Mouse (Mus musculus): ENCODE measurements at regions not wholly inside any gene's neighbourhood (a gene's known extent, or its start where the extent isn't known, plus 50 kb on each side); places are given as distances from the start of the nearest gene placed in this dataset.

DNA sequence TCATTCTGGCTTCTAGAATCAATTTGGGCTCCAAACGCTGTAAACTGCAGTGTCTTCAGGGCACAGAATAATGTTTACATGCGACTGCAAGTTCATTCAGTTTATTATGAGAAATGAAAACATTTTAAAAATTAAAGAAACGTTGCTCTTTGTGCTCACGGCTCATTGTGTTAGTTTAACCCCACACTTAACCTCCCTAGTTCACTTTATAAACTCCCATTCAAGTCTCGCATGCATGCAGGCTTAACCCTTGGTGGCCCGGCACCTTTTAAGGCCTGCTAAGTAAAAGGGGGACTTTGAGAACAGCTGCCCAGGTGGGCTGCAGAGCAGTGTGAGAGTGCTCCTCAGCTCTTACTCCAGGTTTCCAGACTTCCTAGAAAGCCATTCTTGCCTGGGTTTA is 218.3 kb upstream of the Mgmt start:
- TF ChIP-seq ZKSCAN1 (IDR thresholded peaks at IDR 0.05; ENCODE audit: low read depth, low read length): no peak
- TF ChIP-seq POLR2A (IDR thresholded peaks at IDR 0.05; ENCODE audit: control insufficient read depth in 1 of 2, insufficient read depth in 1 of 2, low read depth in 1 of 2, low read length in 2 of 2, poor library complexity in 1 of 2): no peak
- no peak for TF ChIP-seq CTCF (IDR thresholded peaks at IDR 0.05 in 2 of 3, conservative IDR thresholded peaks at IDR 0.05 in 1 of 3; ENCODE audit: control insufficient read depth in 1 of 3, insufficient read depth in 1 of 3, low read depth in 2 of 3, low read length in 3 of 3, poor library complexity in 1 of 3, severe bottlenecking in 1 of 3)
- no peak for TF ChIP-seq MAFK (IDR thresholded peaks at IDR 0.05; ENCODE audit: borderline replicate concordance, low read depth, low read length)
- no peak for TF ChIP-seq TCF12 (IDR thresholded peaks at IDR 0.05; ENCODE audit: low read depth, low read length)
- no peak for TF ChIP-seq MEF2A (IDR thresholded peaks at IDR 0.05; ENCODE audit: extremely low read depth, insufficient replicate concordance, low read depth, low read length, poor library complexity, severe bottlenecking)
- no peak for TF ChIP-seq CHD2 (IDR thresholded peaks at IDR 0.05; ENCODE audit: low read length)
- no peak for TF ChIP-seq CHD1 (IDR thresholded peaks at IDR 0.05; ENCODE audit: low read depth, low read length)

Measured in MEL (cell line).